Mouse (Mus musculus) liver, embryonic 14.5 days (tissue): ENCODE data around the gene Pde10a.

Source experiments
- CTCF ChIP-seq: IDR thresholded peaks from 2 replicates; pipeline ENCODE4 v1.5.1; 2016; ENCODE audit warnings: antibody characterized with exemption, low read depth, control low read depth
- EP300 ChIP-seq: IDR thresholded peaks from 2 replicates; pipeline ENCODE4 v1.6.1; 2016; ENCODE audit warnings: antibody characterized with exemption, low read depth

GRCm38 (mm10) chr17:8769155-8769554 is 244.0 kb downstream of the Pde10a start:
- TF ChIP-seq CTCF: no peak
- no peak for TF ChIP-seq EP300
